Mouse (Mus musculus) spleen, adult 2 months (tissue): ENCODE results near the gene Dnajc17. TPM values are rescaled to one million over a fixed set of nuclear protein-coding genes. Genes with fewer than 3 reads are reported as not detected.
A peak's percentile ranks its signal among the peaks of the same experiment; 100 is the strongest.

Source experiments
- DNase-seq, 2 experiments: peaks; one replicate each; pipeline versions ENCODE4 v3.0.0 to v3.0.0-alpha.2; 2012 to 2021; ENCODE audit warnings: low spot score in 2 of 2, low read depth in 1 of 2
- H3K27ac ChIP-seq: fragments of 200-500 bp; 2 replicates; pipeline ENCODE4 v1.5.1; 2012; ENCODE audit warnings: low read length, inconsistent platforms; ENCODE audit not compliant: insufficient read depth
- H3K27me3 ChIP-seq: fragments of 200-500 bp; 2 replicates; pipeline ENCODE4 v1.6.1; 2012; ENCODE audit warnings: mild to moderate bottlenecking, moderate library complexity, low read length, inconsistent platforms; ENCODE audit not compliant: control insufficient read depth, insufficient read depth
- H3K36me3 ChIP-seq: fragments of 200-500 bp; 2 replicates; pipeline ENCODE4 v1.6.1; 2012; ENCODE audit warnings: mild to moderate bottlenecking, low read length, inconsistent platforms; ENCODE audit not compliant: control insufficient read depth, insufficient read depth
- H3K4me1 ChIP-seq: fragments of 200-500 bp; 2 replicates; pipeline ENCODE4 v1.6.1; 2011; ENCODE audit warnings: inconsistent platforms; ENCODE audit not compliant: control insufficient read depth, insufficient read depth, insufficient read length
- H3K4me3 ChIP-seq: fragments of 200-500 bp; 2 replicates; pipeline ENCODE4 v1.5.1; 2011; ENCODE audit warnings: mild to moderate bottlenecking, inconsistent platforms; ENCODE audit not compliant: insufficient read depth, insufficient read length; ENCODE audit errors: extremely low read depth
- CTCF ChIP-seq: fragments of 200-500 bp; IDR thresholded peaks from 2 replicates; pipeline ENCODE4 v1.5.1; 2011; ENCODE audit warnings: mild to moderate bottlenecking, inconsistent platforms; ENCODE audit not compliant: insufficient read depth, insufficient read length, insufficient replicate concordance; ENCODE audit errors: extremely low read depth
- POLR2A ChIP-seq: fragments of 200-500 bp; IDR thresholded peaks from 2 replicates; pipeline ENCODE4 v1.6.1; 2011; ENCODE audit warnings: low read depth, low read length, inconsistent platforms
- WGBS: fragments of 180-500 bp; shearing (Covaris S2); methylation state at CpG from one replicate; pipeline ENCODE4 v1.1.7; 2018; 5-methylcytosine and 5-hydroxymethylcytosine counted together
- polyA plus RNA-seq: library from polyadenylated mRNA; depleted of rRNA; stranded (reverse); fragments of >200 nt; gene quantifications from 2 replicates; pipeline ENCODE4 v1.2.3, GENCODE M21; 2012

Dnajc17 gene
- polyA plus RNA-seq, 1 experiment: 2.9 TPM

DNA sequence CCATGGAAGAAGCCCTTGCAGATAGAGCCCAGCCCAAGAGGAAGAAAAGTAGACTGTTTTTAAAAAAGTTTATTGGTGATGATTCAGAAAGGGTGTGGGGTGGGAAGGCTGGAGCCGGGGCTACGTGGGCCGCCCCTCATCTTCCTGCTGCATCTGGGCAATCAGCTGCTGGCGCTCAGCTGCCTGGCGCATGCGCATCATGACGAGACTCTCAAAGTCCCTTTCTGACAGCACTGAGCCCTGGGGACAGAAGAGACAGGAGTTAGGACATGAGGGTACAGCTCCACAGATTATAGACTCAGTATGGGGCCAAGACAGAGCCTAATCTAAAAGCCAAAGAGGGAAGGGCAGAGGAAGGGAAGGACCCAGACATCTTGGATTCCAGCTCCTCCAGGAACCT lies 36.1 kb downstream of the Dnajc17 start:
- no peak overlapping the region for H3K4me3 ChIP-seq
- TF ChIP-seq CTCF (no peak), POLR2A (no peak)

DNA sequence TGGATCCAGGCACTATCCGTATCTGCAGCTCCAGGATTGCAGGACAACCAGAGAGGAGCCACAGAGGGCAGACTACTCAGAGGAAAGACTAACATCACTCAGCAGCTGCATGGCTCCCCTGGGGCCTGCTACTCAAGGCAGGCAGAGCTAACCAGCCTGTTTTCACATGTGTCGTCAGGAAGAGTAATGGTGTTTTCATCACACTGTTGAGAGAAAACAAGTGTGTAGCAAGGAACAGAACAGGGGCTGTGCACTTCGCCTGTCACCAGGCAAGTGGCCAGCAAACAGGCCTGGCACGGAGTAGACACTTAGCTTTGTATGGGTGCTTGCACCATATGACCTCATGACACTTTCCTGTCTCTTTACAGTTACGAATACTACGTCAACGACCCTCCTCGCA lies 37.0 kb downstream of the Dnajc17 start:
- Histone ChIP-seq H3K27me3 (peaks cover 3% of the 10 kb centered on the region), H3K27ac (no peak overlapping the region), H3K4me3 (no peak overlapping the region), H3K36me3 (no peaks in the 10 kb centered on the region), H3K4me1 (peaks cover 14% of the 10 kb centered on the region)
- DNase-seq: no peak
- WGBS: 83% methylated on average over 8 of the region's 8 CpGs
- TF ChIP-seq CTCF (no peak), POLR2A (no peak)

More for the DNA sequence above, 36.1 kb downstream of the Dnajc17 start:
- Histone ChIP-seq H3K27ac (no peak overlapping the region), H3K36me3 (no peaks in the 10 kb centered on the region), H3K27me3 (peaks cover 3% of the 10 kb centered on the region; the same call in 1 of the 2 replicates), H3K4me1 (peaks cover 7% of the 10 kb centered on the region)
- no peak for DNase-seq
- WGBS: 92% methylated on average over 7 of the region's 7 CpGs

DNA sequence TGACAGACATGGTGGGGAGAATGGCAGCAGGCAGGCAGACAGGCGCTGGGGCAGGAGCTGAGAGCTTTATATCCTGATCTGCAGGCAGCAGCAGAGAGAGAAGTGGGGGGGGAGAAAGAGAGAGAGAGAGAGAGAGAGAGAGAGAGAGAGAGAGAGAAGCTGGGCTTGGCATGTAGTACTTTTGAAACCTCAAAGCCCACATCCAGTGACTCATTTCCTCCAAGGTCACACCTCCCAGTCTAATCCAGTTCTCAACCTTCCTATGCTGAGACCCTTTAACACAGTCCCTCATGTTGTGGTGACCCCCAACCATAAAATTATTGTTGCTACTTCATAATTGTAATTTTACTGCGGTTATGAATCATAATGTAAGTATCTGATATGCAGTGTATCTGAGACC lies 38.3 kb downstream of the Dnajc17 start:
- TF ChIP-seq POLR2A: no peak
- no peak for TF ChIP-seq CTCF
- H3K4me1 ChIP-seq: peaks cover 14% of the 10 kb centered on the region
- DNase-seq: no peak
- peaks cover 5% of the 10 kb centered on the region for H3K27me3 ChIP-seq
- H3K4me3 ChIP-seq: no peak overlapping the region
- no peaks in the 10 kb centered on the region for H3K36me3 ChIP-seq
- no peak overlapping the region for H3K27ac ChIP-seq
- 84% methylated on average over 2 of the region's 2 CpGs for WGBS

DNA sequence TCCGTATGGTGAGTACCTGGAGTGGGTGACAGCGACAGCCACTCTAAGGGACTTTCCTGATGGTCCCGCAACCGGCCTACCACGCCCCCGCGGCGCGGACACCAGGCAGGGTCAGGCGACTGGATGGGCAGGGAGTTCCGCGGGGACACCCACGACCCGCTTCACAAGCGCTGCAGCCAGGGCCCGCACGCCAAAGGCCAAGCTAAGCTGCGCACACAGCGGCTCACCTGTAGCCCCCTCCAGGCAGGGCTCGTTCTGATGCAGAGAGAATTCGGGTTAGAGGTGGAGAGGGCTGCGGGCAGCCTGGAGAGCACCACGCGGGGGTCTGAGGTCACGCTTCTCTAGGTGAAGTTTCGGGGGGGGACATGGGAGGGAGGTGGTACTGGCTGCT lies 40.7 kb downstream of the Dnajc17 start:
- no peak for DNase-seq
- WGBS: 12% methylated on average over 26 of the region's 26 CpGs
- H3K4me1 ChIP-seq: peaks cover 11% of the 10 kb centered on the region
- peak overlapping the region; percentile 57; the same call in 1 of the 2 replicates for H3K4me3 ChIP-seq
- no peaks in the 10 kb centered on the region for H3K36me3 ChIP-seq
- no peak for TF ChIP-seq CTCF
- TF ChIP-seq POLR2A: no peak
- peaks cover 5% of the 10 kb centered on the region for H3K27me3 ChIP-seq
- no peak overlapping the region for H3K27ac ChIP-seq

DNA sequence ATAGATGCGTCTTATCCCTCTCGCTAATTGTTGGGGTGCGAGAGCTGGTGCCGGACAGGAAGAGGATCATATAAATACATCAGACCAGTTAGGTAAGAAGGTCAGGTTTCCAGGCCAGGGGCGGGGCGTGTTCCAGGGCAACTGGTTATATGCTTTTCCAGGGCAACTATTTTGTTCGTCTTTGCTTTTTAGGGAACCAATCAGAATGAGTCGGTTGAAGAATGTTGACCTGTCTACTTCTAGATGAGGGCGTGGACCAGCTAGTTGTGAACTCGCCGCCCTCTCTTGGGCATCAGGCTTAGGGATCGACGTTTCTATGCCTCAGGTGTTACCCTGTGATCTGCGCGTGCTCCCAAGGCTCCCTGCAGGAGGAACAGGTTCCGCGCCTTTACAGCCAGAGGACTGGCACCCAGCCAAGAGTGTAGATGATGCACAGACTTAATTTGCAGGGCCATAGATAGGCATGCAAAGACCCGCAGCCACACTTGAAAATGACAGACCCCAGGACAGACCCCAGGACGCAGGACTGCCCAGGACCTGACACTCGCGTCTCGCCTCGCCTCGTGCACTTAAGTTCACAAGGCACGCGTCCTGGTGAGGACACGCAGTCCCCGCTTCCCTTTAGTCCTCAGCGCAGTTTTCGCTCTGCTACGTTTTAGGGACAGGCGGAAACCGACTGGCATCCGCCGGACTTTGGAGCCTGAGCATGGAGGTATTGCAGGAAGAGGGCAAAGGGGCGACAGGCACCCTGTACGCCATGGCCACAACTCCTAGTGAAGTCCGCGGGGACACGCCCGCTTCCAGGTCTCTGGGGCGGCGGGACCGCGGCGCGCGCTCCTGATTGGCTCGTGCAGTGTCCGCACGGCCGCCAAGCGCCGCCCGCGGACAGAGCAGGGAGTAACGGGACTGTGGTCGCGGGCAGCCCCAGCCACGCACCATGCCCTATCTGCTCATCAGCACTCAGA lies 41.4 kb downstream of the Dnajc17 start, which contains the start of gene Gchfr:
TSS of gene Gchfr (plus strand) at position 873 of the 965 bp plus-strand sequence.
- 1% methylated on average over 60 of the region's 60 CpGs for WGBS
- H3K27me3 ChIP-seq: peaks cover 5% of the 10 kb centered on the region
- H3K36me3 ChIP-seq: no peaks in the 10 kb centered on the region
- DNase-seq: no peak
- TF ChIP-seq CTCF (no peak), POLR2A (no peak)
- H3K4me1 ChIP-seq: peaks cover 11% of the 10 kb centered on the region
- H3K27ac ChIP-seq: no peak within 1 kb of the TSS
- peak within 1 kb of the TSS; percentile 57 for H3K4me3 ChIP-seq

DNA sequence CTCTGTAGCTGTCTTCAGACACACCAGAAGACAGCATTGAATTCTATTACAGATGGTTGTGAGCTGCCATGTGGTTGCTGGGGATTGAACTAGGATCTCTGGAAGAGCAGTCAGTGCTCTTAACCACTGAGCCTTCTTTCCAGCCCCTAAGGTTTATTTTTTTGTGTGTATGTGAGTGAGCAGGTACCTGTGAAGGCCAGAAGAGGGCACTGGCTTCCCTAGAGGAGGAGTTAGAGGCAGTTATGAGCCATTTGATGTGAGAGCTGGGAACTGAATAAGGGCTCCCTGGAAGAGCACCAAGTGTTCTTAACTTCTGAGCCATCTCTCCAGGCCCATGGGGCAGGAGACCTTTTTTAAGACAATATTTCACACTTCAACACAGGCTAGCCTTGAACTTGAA lies 43.2 kb downstream of the Dnajc17 start:
- no peak overlapping the region for H3K27ac ChIP-seq
- peaks cover 5% of the 10 kb centered on the region for H3K27me3 ChIP-seq
- no peak overlapping the region for H3K4me3 ChIP-seq
- no peak for TF ChIP-seq CTCF
- TF ChIP-seq POLR2A: no peak
- peaks cover 11% of the 10 kb centered on the region for H3K4me1 ChIP-seq
- no peak for DNase-seq
- H3K36me3 ChIP-seq: no peaks in the 10 kb centered on the region

DNA sequence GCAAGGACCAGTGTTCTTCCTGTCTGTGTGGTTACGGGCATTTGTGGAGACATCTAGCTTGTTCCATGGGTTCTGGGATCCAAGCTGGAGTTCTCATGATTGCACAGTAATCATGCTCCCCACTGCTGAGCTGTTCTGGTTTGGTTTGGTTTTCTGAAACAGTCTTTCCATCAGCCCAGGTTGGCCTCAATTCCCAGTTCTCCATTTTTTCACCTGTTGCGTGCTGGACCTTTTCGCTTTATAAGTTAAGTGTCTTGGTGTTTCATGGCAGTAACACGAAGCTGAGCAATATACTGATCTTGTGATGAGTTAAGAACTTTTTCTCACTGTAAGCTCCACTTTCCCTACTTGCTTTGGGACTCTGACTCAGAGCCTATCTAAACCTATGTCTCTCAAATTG lies 44.6 kb downstream of the Dnajc17 start:
- Histone ChIP-seq H3K27ac (no peak overlapping the region), H3K4me1 (peaks cover 11% of the 10 kb centered on the region), H3K36me3 (no peaks in the 10 kb centered on the region), H3K27me3 (peaks cover 5% of the 10 kb centered on the region), H3K4me3 (no peak overlapping the region)
- 92% methylated on average over 4 of the region's 4 CpGs for WGBS
- no peak for DNase-seq
- TF ChIP-seq CTCF: no peak
- TF ChIP-seq POLR2A: no peak
